Mouse (Mus musculus): ENCODE data around the gene Fam81b. TPM values are rescaled to one million over a fixed set of nuclear protein-coding genes. Genes with fewer than 3 reads are reported as not detected.

The Fam81b gene
- polyA plus RNA-seq (2012; ENCODE audit: low replicate concordance) = not detected in 2 replicates

DNA sequence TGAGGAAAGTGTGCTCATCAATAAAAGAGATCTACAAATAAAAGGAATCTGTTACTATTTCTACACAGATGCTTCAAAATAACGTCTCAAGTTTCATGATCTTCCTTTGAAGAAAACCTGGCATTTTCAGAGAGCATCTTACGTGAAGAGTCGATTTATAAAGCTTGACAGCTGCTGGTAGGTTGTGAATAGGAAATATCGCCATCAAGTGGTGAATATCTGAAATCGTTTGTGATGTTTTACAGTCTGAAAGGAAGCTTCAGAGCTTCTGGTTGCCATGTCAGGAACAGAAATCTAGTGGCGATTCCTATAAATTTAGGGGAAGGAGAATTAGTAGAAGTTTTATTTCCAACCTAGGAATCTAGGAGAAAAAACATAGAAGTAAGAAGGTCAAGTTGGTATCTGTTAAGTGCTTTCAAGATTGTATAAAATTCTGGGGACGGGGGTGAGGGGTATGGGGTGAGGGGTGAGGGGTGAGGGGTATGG, at the start of gene Fam81b:
Fam81b (minus strand) TSS at position 436 of the 486 bp plus-strand sequence.

Other genes starting within 250 kb of the Fam81b start
- 2.9 and 3.0 TPM in 2 replicates for gene Gpr150, start 248.1 kb downstream of the Fam81b start, polyA plus RNA-seq (2012; ENCODE audit: low replicate concordance)
- 0.08 and 1.6 TPM in 2 replicates for gene Arsk, start 206.4 kb downstream of the Fam81b start, polyA plus RNA-seq (2012; ENCODE audit: low replicate concordance)
- gene Ttc37, start 206.3 kb downstream of the Fam81b start, polyA plus RNA-seq (2012; ENCODE audit: low replicate concordance) = 1.0 and 2.6 TPM in 2 replicates
- 0.08 and 0.29 TPM in 2 replicates for gene Mctp1, start 79.5 kb upstream of the Fam81b start, polyA plus RNA-seq (2012; ENCODE audit: low replicate concordance)

Measured in leukemia stem cell, adult 10-12 weeks (primary cell).